Mouse (Mus musculus): ENCODE measurements around the gene Kirrel2.

The Kirrel2 gene

DNA sequence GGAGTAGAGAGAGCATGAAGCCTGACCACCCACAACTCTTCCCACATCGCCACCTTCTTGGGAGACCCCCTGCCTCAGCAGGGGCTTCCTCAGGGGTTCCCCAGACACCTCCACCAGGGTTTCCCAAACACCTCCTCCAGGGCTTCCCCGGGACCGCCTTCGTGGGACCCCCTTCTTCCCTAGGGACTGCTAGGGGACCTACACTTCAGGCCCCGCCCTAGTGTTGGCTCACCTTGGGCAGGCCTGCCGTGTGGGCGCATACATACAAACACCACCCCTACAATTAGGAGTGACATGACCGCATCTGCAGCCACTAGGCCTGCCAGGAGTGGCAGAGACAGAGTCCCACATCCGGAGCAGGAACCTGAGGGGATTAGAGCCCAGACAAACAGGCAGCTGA lies 39.6 kb downstream of the Kirrel2 start:
- in situ Hi-C loops (cut with MboI, MseI), result no loop called here

DNA sequence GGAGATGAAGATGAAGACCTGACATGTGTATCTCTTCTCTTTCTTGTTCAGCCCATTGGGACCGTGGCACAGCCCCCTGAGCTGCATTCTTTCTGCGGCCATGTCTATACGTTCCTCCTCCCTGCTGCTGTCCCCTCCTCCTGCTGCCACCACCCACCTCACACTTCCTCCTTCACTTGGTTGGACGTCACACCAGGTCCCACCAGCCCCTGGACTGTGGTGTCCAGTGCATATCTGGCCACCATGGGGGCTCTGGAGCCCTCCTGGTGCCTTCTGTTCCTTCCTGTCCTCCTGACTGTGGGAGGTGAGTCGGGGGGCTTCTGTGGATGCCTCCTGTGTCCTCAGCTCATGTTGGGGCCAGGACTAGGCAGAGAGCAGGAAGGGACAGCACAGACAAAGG lies 43.9 kb downstream of the Kirrel2 start, which contains the start of gene Tyrobp:
TSS of gene Tyrobp (plus strand) at position 165 of the 400 bp plus-strand sequence.
- in situ Hi-C loops (cut with MboI, MseI), result no loop called here

DNA sequence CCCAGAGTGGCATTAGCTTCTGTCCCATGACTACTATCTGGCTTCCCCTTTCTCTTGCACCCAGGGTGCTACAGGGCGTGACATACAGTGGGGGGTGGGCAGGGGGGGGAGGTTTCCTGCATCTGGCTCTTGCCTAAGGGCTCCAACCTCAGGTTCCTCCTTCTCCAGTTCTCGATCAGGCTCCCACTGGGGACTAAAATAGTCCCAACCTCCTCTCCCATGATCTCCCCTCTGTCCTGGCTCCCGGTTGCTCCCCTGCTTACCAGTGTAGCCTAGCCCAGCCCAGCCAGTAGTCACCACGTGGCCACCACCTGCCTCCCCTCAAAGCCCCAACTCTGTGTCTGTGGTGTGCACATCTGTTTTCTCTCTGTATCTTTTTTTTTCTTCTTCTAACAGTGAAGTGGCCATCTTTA lies 44.7 kb downstream of the Kirrel2 start:
- in situ Hi-C loops (cut with MboI, MseI), result no loop called here

DNA sequence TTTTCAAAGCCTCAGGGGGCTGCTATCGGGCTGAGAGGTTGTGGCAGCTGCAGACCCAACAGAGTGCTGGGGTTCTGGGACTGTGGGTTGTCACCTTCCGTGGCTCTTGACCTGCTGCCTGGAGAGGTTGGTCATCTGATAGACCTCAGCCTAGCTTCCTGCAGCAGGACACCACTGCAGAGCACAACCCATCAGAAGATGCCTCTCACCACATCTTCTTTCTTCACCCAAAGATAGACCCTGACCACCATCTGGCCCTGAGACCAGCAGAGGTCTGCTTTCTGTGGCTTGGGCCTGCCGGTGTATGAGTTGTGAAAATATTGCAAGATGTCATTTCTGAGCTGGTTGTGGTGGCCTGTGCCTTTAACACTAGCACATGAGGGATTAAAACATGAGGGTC lies 46.5 kb downstream of the Kirrel2 start:
- in situ Hi-C loops (cut with MboI, MseI), result no loop called here

- in situ Hi-C loops (cut with MboI, MseI), result no loop called here
These were observed 47.7 kb downstream of the Kirrel2 start for GRCm38 (mm10) chr7:30409789-30410188.

GRCm38 (mm10) chr7:30408639-30409038 lies 48.9 kb downstream of the Kirrel2 start:
- in situ Hi-C loops (cut with MboI, MseI), result no loop called here

DNA sequence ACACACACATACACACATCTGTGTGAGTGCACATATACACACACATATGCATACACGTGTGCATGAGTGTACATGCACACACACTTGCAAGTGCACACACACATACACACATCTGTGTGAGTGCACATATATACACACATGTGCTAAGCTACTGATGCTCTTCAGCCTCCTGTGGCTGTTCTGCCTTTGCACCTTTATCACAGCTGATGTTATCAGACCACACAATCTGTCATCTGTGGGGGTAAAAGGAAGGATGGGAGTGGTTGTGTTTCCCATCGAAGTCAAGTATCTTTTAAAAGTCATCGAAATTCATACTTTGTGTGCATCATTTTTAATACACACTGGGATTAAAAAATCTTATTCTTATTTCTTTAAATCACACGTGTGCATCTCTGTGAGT lies 55.1 kb downstream of the Kirrel2 start:
- in situ Hi-C loops (cut with MboI, MseI), result no loop called here

DNA sequence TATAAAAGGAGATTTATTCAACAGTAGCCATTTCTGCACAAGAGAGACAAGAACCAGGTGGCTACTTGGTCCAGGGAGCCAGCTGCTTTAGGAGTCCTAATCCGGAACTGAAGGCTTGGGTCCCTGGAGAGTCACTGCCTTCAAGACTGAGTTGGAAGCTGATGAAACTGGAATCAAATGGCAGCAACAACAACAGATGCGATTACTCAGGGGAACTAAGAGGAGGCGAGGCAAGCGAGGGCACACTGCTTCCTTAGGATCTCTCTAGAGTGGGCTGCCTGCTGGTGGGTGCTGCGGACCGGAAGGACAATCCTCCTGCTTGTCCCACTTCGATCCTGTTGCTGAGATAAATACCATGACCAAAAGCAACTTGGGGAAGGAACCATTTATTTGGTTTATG lies 57.8 kb downstream of the Kirrel2 start:
- in situ Hi-C loops (cut with MboI, MseI), result no loop called here
